Mouse (Mus musculus): Measurements from ENCODE around the gene Olfr1224-ps1. TPM values are rescaled to one million over a fixed set of nuclear protein-coding genes. Genes with fewer than 3 reads are reported as not detected.

The Olfr1224-ps1 gene
- not detected for polyA plus RNA-seq (2014; fragmentation: Illumina TruSeq; extraction: RNeasy Lipid Tissue Mini Kit (QIAGEN cat#74804); ENCODE audit: low read depth, low replicate concordance)

DNA sequence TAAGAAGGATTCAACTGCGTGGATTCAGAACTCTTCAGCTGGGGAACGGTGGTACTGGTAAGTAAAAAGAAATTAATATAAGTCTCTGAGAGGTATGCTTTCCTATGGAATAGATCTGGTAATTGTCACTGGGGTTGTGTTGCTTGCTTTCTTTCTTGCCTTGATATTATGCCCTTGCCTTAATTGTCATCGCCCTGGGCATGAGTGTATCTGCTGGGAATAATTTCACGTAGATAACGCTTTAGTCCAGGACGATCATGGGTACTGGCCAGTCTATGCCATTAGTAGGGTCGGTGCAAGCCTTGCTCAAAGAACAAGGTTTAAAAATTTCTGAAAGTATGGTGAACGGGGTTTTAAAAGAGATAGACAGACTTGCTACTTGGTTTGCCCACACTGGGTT is at the start of gene Olfr1224-ps1:
Gene Olfr1224-ps1 (minus strand): TSS at position 101 of the 400 bp plus-strand sequence.

DNA sequence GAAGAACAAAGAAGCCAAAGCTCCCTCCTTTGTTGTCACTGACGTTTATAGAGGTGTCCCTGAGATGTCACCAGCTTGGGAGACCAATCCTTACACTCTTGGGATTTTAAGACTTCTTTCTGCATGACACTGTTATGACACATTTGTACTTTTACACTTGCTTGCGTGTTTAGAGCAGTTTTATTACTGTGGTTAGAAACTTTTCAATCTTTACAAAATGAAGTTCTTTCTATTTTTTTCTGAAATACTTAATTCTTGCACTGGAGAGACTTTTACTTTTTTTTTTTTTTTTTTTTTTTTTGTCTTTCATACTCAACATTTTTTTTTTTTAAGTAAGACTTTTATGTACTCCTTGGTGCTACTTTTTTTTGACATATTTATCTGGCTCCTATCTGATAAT is 36.1 kb upstream of the Olfr1224-ps1 start, which contains the start of gene Olfr1226:
Gene Olfr1226 (minus strand): TSS at position 101 of the 400 bp plus-strand sequence.

DNA sequence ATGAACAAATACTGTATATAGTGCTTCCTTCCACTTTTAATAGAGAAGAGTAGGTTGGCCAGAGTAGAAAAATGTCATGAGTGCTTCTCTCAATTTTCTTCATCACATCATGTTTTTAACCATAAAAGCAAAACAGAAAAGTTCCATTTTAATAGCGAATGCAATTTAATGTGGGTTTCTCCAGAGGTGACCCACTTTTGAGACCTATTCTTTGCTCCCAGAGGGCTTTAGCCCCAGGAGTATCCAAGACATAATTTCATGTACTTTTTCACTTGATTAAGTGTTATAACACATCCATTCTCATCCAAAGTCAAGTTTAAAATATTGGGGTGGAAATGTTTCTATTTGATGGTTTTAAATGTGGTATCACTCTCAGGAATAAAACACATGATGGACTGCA is 10.7 kb upstream of the Olfr1224-ps1 start, which contains the start of gene Olfr1225:
Gene Olfr1225 (minus strand): TSS at position 101 of the 400 bp plus-strand sequence.

DNA sequence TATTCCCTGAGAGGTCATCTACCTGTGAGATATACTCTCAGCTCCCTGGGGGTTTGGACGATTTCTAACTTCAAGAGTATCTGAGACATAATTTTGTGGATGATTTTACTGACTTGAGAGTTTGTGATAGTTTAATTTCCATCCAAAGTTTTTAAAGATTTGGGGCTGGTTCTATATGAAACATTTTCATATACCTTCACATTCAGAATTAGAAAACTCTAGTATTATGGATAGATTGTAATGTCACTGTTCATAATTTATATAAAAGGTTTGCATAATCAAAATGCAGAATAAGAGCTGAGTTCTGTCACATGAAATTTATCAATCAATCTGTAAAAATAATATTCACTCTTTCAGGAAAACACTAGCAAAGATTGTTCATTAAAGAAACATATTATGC is 12.4 kb downstream of the Olfr1224-ps1 start, which contains the start of gene Olfr1223:
Gene Olfr1223 (minus strand): TSS at position 101 of the 400 bp plus-strand sequence.

DNA sequence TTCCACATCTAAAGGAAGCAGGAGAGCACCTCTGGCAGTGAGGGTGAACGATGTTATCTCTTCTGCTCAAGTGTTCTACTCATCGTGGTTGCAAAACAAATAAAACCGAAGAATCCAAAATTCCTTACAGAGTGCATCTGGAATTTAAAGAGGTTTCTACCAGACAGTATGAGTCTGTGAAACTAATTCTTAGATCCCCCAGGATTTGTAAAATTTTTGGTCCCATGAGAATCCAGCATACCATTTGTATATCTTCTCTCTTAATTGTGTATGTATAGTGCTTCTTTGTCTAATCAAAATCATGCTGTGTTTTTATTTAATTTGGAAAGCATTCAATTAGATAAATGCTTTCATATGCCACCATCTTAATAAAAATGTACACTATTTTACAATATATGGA is 30.9 kb downstream of the Olfr1224-ps1 start, which contains the start of gene Olfr1222:
Gene Olfr1222 (minus strand): TSS at position 101 of the 400 bp plus-strand sequence.

DNA sequence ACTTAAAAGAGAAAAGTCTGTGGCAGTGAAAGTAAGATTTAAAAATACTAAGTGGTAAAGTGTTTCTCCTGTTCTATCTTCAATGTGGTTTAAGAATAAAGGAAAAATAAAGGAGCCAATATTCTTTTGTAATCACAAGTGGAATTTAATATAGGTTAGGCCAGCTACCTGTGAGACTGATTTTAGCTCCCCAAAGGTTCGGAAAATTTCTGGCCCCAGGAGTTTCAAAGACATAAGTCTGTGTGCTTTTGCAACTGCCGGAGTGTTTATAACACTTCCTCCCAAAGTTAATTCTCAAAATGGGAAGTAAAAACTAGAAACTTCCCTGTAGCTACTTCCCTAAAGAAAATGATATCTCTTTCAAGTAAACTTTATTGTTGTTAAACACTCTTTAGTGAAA is 46.7 kb downstream of the Olfr1224-ps1 start, which contains the start of gene Olfr1221:
Gene Olfr1221 (minus strand): TSS at position 101 of the 400 bp plus-strand sequence.

DNA sequence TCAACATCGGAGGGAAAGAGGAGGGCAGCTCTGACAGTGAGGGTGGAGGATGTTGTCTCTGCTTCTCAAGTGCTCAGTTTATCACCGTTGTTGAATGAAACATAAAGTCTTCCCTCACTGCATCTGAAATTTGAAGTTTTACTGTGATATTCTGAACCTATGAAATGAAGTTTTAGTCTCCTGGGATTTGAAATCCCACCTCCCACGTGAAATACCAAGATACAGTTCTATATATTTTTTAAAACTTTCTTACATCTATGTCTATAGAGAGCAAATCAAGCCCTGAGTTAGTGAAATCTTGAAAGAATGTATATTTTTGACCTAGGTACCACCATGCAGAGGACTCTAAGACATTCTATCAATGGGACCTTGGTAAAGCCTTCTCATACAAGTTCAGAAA is 57.2 kb downstream of the Olfr1224-ps1 start, which contains the start of gene Olfr1220:
Gene Olfr1220 (minus strand): TSS at position 101 of the 400 bp plus-strand sequence.

Other genes with a start within 250 kb of the Olfr1224-ps1 start
- not detected for gene Olfr1209, start 248.9 kb downstream of the Olfr1224-ps1 start, polyA plus RNA-seq (2014; fragmentation: Illumina TruSeq; extraction: RNeasy Lipid Tissue Mini Kit (QIAGEN cat#74804); ENCODE audit: low read depth, low replicate concordance)
- gene Olfr1211, start 226.0 kb downstream of the Olfr1224-ps1 start, polyA plus RNA-seq (2014; fragmentation: Illumina TruSeq; extraction: RNeasy Lipid Tissue Mini Kit (QIAGEN cat#74804); ENCODE audit: low read depth, low replicate concordance), result not detected
- not detected for gene Olfr1212, start 210.1 kb downstream of the Olfr1224-ps1 start, polyA plus RNA-seq (2014; fragmentation: Illumina TruSeq; extraction: RNeasy Lipid Tissue Mini Kit (QIAGEN cat#74804); ENCODE audit: low read depth, low replicate concordance)
- not detected for gene Gm13762, start 183.8 kb downstream of the Olfr1224-ps1 start, polyA plus RNA-seq (2014; fragmentation: Illumina TruSeq; extraction: RNeasy Lipid Tissue Mini Kit (QIAGEN cat#74804); ENCODE audit: low read depth, low replicate concordance)
- not detected for gene Olfr1214, start 171.4 kb downstream of the Olfr1224-ps1 start, polyA plus RNA-seq (2014; fragmentation: Illumina TruSeq; extraction: RNeasy Lipid Tissue Mini Kit (QIAGEN cat#74804); ENCODE audit: low read depth, low replicate concordance)
- not detected for gene Olfr1215, start 157.1 kb downstream of the Olfr1224-ps1 start, polyA plus RNA-seq (2014; fragmentation: Illumina TruSeq; extraction: RNeasy Lipid Tissue Mini Kit (QIAGEN cat#74804); ENCODE audit: low read depth, low replicate concordance)
- gene Olfr1216, start 145.8 kb downstream of the Olfr1224-ps1 start, polyA plus RNA-seq (2014; fragmentation: Illumina TruSeq; extraction: RNeasy Lipid Tissue Mini Kit (QIAGEN cat#74804); ENCODE audit: low read depth, low replicate concordance), result not detected
- gene Olfr1217, start 132.0 kb downstream of the Olfr1224-ps1 start, polyA plus RNA-seq (2014; fragmentation: Illumina TruSeq; extraction: RNeasy Lipid Tissue Mini Kit (QIAGEN cat#74804); ENCODE audit: low read depth, low replicate concordance), result not detected
- gene Olfr1218, start 102.9 kb downstream of the Olfr1224-ps1 start, polyA plus RNA-seq (2014; fragmentation: Illumina TruSeq; extraction: RNeasy Lipid Tissue Mini Kit (QIAGEN cat#74804); ENCODE audit: low read depth, low replicate concordance), result not detected
- gene Olfr1219, start 80.6 kb downstream of the Olfr1224-ps1 start, polyA plus RNA-seq (2014; fragmentation: Illumina TruSeq; extraction: RNeasy Lipid Tissue Mini Kit (QIAGEN cat#74804); ENCODE audit: low read depth, low replicate concordance), result not detected
- gene Olfr1220, start 57.3 kb downstream of the Olfr1224-ps1 start, polyA plus RNA-seq (2014; fragmentation: Illumina TruSeq; extraction: RNeasy Lipid Tissue Mini Kit (QIAGEN cat#74804); ENCODE audit: low read depth, low replicate concordance), result not detected
- gene Olfr1221, start 46.8 kb downstream of the Olfr1224-ps1 start, polyA plus RNA-seq (2014; fragmentation: Illumina TruSeq; extraction: RNeasy Lipid Tissue Mini Kit (QIAGEN cat#74804); ENCODE audit: low read depth, low replicate concordance), result not detected
- gene Olfr1222, start 31.0 kb downstream of the Olfr1224-ps1 start, polyA plus RNA-seq (2014; fragmentation: Illumina TruSeq; extraction: RNeasy Lipid Tissue Mini Kit (QIAGEN cat#74804); ENCODE audit: low read depth, low replicate concordance), result not detected
- not detected for gene Olfr1223, start 12.5 kb downstream of the Olfr1224-ps1 start, polyA plus RNA-seq (2014; fragmentation: Illumina TruSeq; extraction: RNeasy Lipid Tissue Mini Kit (QIAGEN cat#74804); ENCODE audit: low read depth, low replicate concordance)
- gene Olfr1225, start 10.6 kb upstream of the Olfr1224-ps1 start, polyA plus RNA-seq (2014; fragmentation: Illumina TruSeq; extraction: RNeasy Lipid Tissue Mini Kit (QIAGEN cat#74804); ENCODE audit: low read depth, low replicate concordance), result not detected
- gene Olfr1226, start 36.0 kb upstream of the Olfr1224-ps1 start, polyA plus RNA-seq (2014; fragmentation: Illumina TruSeq; extraction: RNeasy Lipid Tissue Mini Kit (QIAGEN cat#74804); ENCODE audit: low read depth, low replicate concordance), result not detected
- gene Olfr1228, start 90.0 kb upstream of the Olfr1224-ps1 start, polyA plus RNA-seq (2014; fragmentation: Illumina TruSeq; extraction: RNeasy Lipid Tissue Mini Kit (QIAGEN cat#74804); ENCODE audit: low read depth, low replicate concordance), result not detected
- not detected for gene Olfr1229, start 123.9 kb upstream of the Olfr1224-ps1 start, polyA plus RNA-seq (2014; fragmentation: Illumina TruSeq; extraction: RNeasy Lipid Tissue Mini Kit (QIAGEN cat#74804); ENCODE audit: low read depth, low replicate concordance)
- gene Olfr1230, start 133.2 kb upstream of the Olfr1224-ps1 start, polyA plus RNA-seq (2014; fragmentation: Illumina TruSeq; extraction: RNeasy Lipid Tissue Mini Kit (QIAGEN cat#74804); ENCODE audit: low read depth, low replicate concordance), result not detected
- gene Olfr1231, start 143.0 kb upstream of the Olfr1224-ps1 start, polyA plus RNA-seq (2014; fragmentation: Illumina TruSeq; extraction: RNeasy Lipid Tissue Mini Kit (QIAGEN cat#74804); ENCODE audit: low read depth, low replicate concordance), result not detected
- gene Olfr1232, start 165.6 kb upstream of the Olfr1224-ps1 start, polyA plus RNA-seq (2014; fragmentation: Illumina TruSeq; extraction: RNeasy Lipid Tissue Mini Kit (QIAGEN cat#74804); ENCODE audit: low read depth, low replicate concordance), result not detected
- not detected for gene Olfr1233, start 178.3 kb upstream of the Olfr1224-ps1 start, polyA plus RNA-seq (2014; fragmentation: Illumina TruSeq; extraction: RNeasy Lipid Tissue Mini Kit (QIAGEN cat#74804); ENCODE audit: low read depth, low replicate concordance)
- gene Olfr1234, start 200.8 kb upstream of the Olfr1224-ps1 start, polyA plus RNA-seq (2014; fragmentation: Illumina TruSeq; extraction: RNeasy Lipid Tissue Mini Kit (QIAGEN cat#74804); ENCODE audit: low read depth, low replicate concordance), result not detected
- not detected for gene Olfr1238, start 245.6 kb upstream of the Olfr1224-ps1 start, polyA plus RNA-seq (2014; fragmentation: Illumina TruSeq; extraction: RNeasy Lipid Tissue Mini Kit (QIAGEN cat#74804); ENCODE audit: low read depth, low replicate concordance)